Mouse (Mus musculus) thymus, adult 2 months (tissue): Measurements from ENCODE around the gene Senp5. TPM values are rescaled to one million over a fixed set of nuclear protein-coding genes. Genes with fewer than 3 reads are reported as not detected.
"Not testable (repeated sequence)": the region's sequence is repeated elsewhere in the genome, so short reads cannot be mapped to it uniquely, and the experiment has no call there.

Experiments
- DNase-seq: peaks from one replicate; pipeline ENCODE4 v3.0.0; 2021
- H3K27ac ChIP-seq: fragments of 200-500 bp; 2 replicates; pipeline ENCODE4 v1.5.1; 2012; ENCODE audit warnings: low read length, control low read depth; ENCODE audit not compliant: control insufficient read depth, insufficient read depth
- H3K27me3 ChIP-seq: fragments of 200-500 bp; 2 replicates; pipeline ENCODE4 v1.6.1; 2012; ENCODE audit warnings: mild to moderate bottlenecking, low read length, moderate library complexity, mixed read lengths; ENCODE audit not compliant: control insufficient read depth, insufficient read depth
- H3K36me3 ChIP-seq: fragments of 200-500 bp; 2 replicates; pipeline ENCODE4 v1.6.1; 2012; ENCODE audit warnings: mild to moderate bottlenecking, low read length, moderate library complexity; ENCODE audit not compliant: control insufficient read depth, insufficient read depth
- H3K4me1 ChIP-seq: fragments of 200-500 bp; replicated peaks from 2 replicates; pipeline ENCODE4 v1.6.1; 2012; ENCODE audit warnings: low read length; ENCODE audit not compliant: control insufficient read depth, insufficient read depth
- H3K4me3 ChIP-seq: fragments of 200-500 bp; 2 replicates; pipeline ENCODE4 v1.5.1; 2012; ENCODE audit warnings: mild to moderate bottlenecking, low read length, control low read depth, moderate library complexity; ENCODE audit not compliant: control insufficient read depth, insufficient read depth
- CTCF ChIP-seq: fragments of 200-500 bp; IDR thresholded peaks from 2 replicates; pipeline ENCODE4 v1.5.1; 2012; ENCODE audit warnings: mild to moderate bottlenecking, control low read depth, low read length, moderate library complexity, borderline replicate concordance; ENCODE audit not compliant: control insufficient read depth, poor library complexity, insufficient read depth; ENCODE audit errors: extremely low read depth
- POLR2A ChIP-seq: fragments of 200-500 bp; IDR thresholded peaks from 2 replicates; pipeline ENCODE4 v1.6.1; 2012; ENCODE audit warnings: mild to moderate bottlenecking, low read length, control low read depth, moderate library complexity; ENCODE audit not compliant: control insufficient read depth, poor library complexity, insufficient read depth; ENCODE audit errors: extremely low read depth
- WGBS: fragments of 180-500 bp; shearing (Covaris S2); methylation state at CpG from one replicate; pipeline ENCODE4 v1.1.7; 2018; 5-methylcytosine and 5-hydroxymethylcytosine counted together
- polyA plus RNA-seq: library from polyadenylated mRNA; depleted of rRNA; stranded (reverse); fragments of >200 nt; gene quantifications from 2 replicates; pipeline ENCODE4 v1.2.3, GENCODE M21; 2012

The Senp5 gene
- polyA plus RNA-seq, 1 experiment: 7.9 TPM

GRCm38 (mm10) chr16:31975258-31975657, 27.8 kb downstream of the Senp5 start:
- 97% methylated on average over 4 of the region's 4 CpGs for WGBS
- Histone ChIP-seq H3K4me1 (no peaks in the 10 kb centered on the region), H3K27ac (no peak overlapping the region), H3K4me3 (no peak overlapping the region), H3K27me3 (no peaks in the 10 kb centered on the region), H3K36me3 (peaks cover 32% of the 10 kb centered on the region)
- TF ChIP-seq POLR2A: no peak
- no peak for TF ChIP-seq CTCF
- no peak for DNase-seq

- DNase-seq: no peak
- H3K27me3 ChIP-seq: no peaks in the 10 kb centered on the region
- peaks cover 22% of the 10 kb centered on the region for H3K36me3 ChIP-seq
- WGBS: 96% methylated on average over 7 of the region's 7 CpGs
- no peaks in the 10 kb centered on the region for H3K4me1 ChIP-seq
- H3K27ac ChIP-seq: no peak overlapping the region
- TF ChIP-seq POLR2A (no peak), CTCF (no peak)
- no peak overlapping the region for H3K4me3 ChIP-seq
These were observed 39.9 kb downstream of the Senp5 start for GRCm38 (mm10) chr16:31963224-31963623.

- peak; percentile 27; the same call in 1 of the 2 replicates for TF ChIP-seq CTCF
- peak; percentile 43; the same call in 1 of the 2 replicates for TF ChIP-seq POLR2A
- 1% methylated on average over 55 of the region's 55 CpGs for WGBS
- DNase-seq: peak; percentile 95
- H3K36me3 ChIP-seq: no peaks in the 10 kb centered on the region
- H3K4me1 ChIP-seq: peaks cover 15% of the 10 kb centered on the region
- no peak within 1 kb of the TSS for H3K27ac ChIP-seq
- no peaks in the 10 kb centered on the region for H3K27me3 ChIP-seq
- H3K4me3 ChIP-seq: peak within 1 kb of the TSS; percentile 84
These were observed 54.7 kb downstream of the Senp5 start, which contains the start of the genes 0610012G03Rik and Ncbp2 for GRCm38 (mm10) chr16:31948345-31948774. Gene 0610012G03Rik, minus strand, starts transcription at chr16:31948494. Gene Ncbp2, plus strand, starts transcription at chr16:31948513.

- H3K36me3 ChIP-seq: no peaks in the 10 kb centered on the region
- no peak for TF ChIP-seq CTCF
- no peak for TF ChIP-seq POLR2A
- peak overlapping the region; percentile 84 for H3K4me3 ChIP-seq
- peaks cover 15% of the 10 kb centered on the region for H3K4me1 ChIP-seq
- no peak for DNase-seq
- no peaks in the 10 kb centered on the region for H3K27me3 ChIP-seq
- H3K27ac ChIP-seq: no peak overlapping the region
- whole genome bisulfite sequencing: under 1% methylated on average over 38 of the region's 38 CpGs
These were observed 55.2 kb downstream of the Senp5 start for GRCm38 (mm10) chr16:31947901-31948316.

GRCm38 (mm10) chr16:31947333-31947732, 55.8 kb downstream of the Senp5 start:
- 13% methylated on average over 8 of the region's 8 CpGs for WGBS
- no peak for DNase-seq
- Histone ChIP-seq H3K36me3 (no peaks in the 10 kb centered on the region), H3K27ac (no peak overlapping the region), H3K27me3 (no peaks in the 10 kb centered on the region), H3K4me3 (no peak overlapping the region), H3K4me1 (peaks cover 15% of the 10 kb centered on the region)
- TF ChIP-seq POLR2A (no peak), CTCF (no peak)

- H3K4me1 ChIP-seq: peaks cover 15% of the 10 kb centered on the region
- H3K27me3 ChIP-seq, H3K4me3 ChIP-seq, DNase-seq, H3K36me3 ChIP-seq, H3K27ac ChIP-seq: not testable (repeated sequence)
- WGBS: 89% methylated on average over 6 of the region's 6 CpGs
These were observed 57.1 kb downstream of the Senp5 start for GRCm38 (mm10) chr16:31945986-31946385.

- Histone ChIP-seq H3K36me3 (no peaks in the 10 kb centered on the region), H3K4me3 (no peak overlapping the region), H3K4me1 (peaks cover 15% of the 10 kb centered on the region), H3K27ac (no peak overlapping the region), H3K27me3 (no peaks in the 10 kb centered on the region)
- 91% methylated on average over 6 of the region's 6 CpGs for WGBS
- DNase-seq: no peak
- TF ChIP-seq POLR2A (no peak), CTCF (no peak)
These were observed 57.7 kb downstream of the Senp5 start for GRCm38 (mm10) chr16:31945372-31945771.
